Mouse (Mus musculus) kidney, embryonic 15.5 days (tissue): ENCODE data around the gene Csta1. TPM values are rescaled to one million over a fixed set of nuclear protein-coding genes. Genes with fewer than 3 reads are reported as not detected.

Experiments used
- ATAC-seq: fragments of 200-750 bp; cut with Nextera tagmentation; replicated peaks from 2 replicates; pipeline ENCODE4 v1.8.0; 2017; ENCODE audit warnings: moderate TSS enrichment; ENCODE audit not compliant: low FRiP score
- H3K27ac ChIP-seq: fragments of 300-500 bp; sonication (generic); 2 replicates; pipeline ENCODE4 v1.5.1; 2015; ENCODE audit warnings: mild to moderate bottlenecking, inconsistent platforms
- H3K27me3 ChIP-seq: fragments of 300-500 bp; sonication (generic); 2 replicates; pipeline ENCODE4 v1.6.1; 2015; ENCODE audit warnings: inconsistent platforms
- H3K36me3 ChIP-seq: fragments of 300-500 bp; sonication (generic); 2 replicates; pipeline ENCODE4 v1.6.1; 2015; ENCODE audit warnings: inconsistent platforms
- H3K4me1 ChIP-seq: fragments of 300-500 bp; sonication (generic); 2 replicates; pipeline ENCODE4 v1.6.1; 2015; ENCODE audit warnings: inconsistent platforms
- H3K4me2 ChIP-seq: fragments of 300-500 bp; sonication (generic); 2 replicates; pipeline ENCODE4 v1.6.1; 2015; ENCODE audit warnings: moderate library complexity, mild to moderate bottlenecking, inconsistent platforms
- H3K4me3 ChIP-seq: fragments of 300-500 bp; sonication (generic); replicated peaks from 2 replicates; pipeline ENCODE4 v1.5.1; 2015; ENCODE audit warnings: mild to moderate bottlenecking, inconsistent platforms
- H3K9ac ChIP-seq: fragments of 300-500 bp; sonication (generic); 2 replicates; pipeline ENCODE4 v1.6.1; 2015; ENCODE audit warnings: mild to moderate bottlenecking, inconsistent platforms
- H3K9me3 ChIP-seq: fragments of 300-500 bp; sonication (generic); replicated peaks from 2 replicates; pipeline ENCODE4 v1.6.1; 2016; ENCODE audit warnings: inconsistent platforms
- WGBS: fragments of 180-500 bp; shearing (Covaris S2); methylation state at CpG from one replicate; pipeline ENCODE4 v1.1.7; 2015; ENCODE audit warnings: mixed read lengths; 5-methylcytosine and 5-hydroxymethylcytosine counted together
- polyA plus RNA-seq: library from polyadenylated mRNA; unstranded; fragments of >200 nt; fragmentation: Nextera tagmentation; extraction: Ambion mirVana; gene quantifications from 2 replicates; pipeline ENCODE4 v1.2.1, GENCODE M21; 2015

Csta1 gene
- polyA plus RNA-seq, 1 experiment from 2014 or later, result 0.14 TPM

DNA sequence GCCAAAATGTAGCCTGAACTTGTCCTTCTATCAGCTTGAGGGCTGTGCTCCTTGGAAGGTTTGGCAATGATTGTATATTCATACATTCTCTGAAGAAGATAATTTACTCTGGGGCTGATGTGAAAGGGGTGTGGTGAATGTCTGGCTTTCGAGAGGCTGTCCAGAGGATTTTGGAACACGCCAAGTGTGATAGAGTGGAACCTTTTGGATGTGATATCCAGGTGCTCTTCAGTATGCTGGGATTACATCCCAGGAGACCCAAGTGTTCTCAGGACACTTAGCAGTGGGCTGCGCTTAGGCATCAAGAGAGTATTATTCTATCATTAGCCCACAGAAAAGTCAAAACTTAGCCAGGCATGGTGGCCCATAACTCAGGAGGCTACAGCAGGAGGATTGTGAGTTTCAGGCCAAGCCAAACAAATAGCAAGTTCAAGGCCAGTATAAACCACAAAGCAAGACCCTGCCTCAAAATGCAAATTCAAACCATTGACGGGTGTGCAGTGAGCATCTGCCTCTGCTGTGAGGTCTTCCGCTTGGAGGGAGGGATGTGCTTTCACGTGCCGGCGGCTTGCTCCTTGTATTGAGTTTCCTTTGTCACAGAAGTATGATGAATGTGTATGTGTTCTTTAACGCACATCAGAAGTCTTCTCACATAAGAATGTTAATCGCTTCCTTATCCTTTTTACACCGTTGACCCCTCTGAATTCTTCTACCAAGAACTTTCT, 40.1 kb downstream of the Csta1 start:
- Histone ChIP-seq H3K36me3 (peaks cover 48% of the 10 kb centered on the region), H3K9me3 (no peaks in the 10 kb centered on the region), H3K4me1 (0 out of 2 replicates have a peak, but pooled peaks cover 5% of the 10 kb centered on the region), H3K4me2 (no peak overlapping the region), H3K27ac (no peak overlapping the region), H3K27me3 (no peaks in the 10 kb centered on the region), H3K4me3 (no peak overlapping the region), H3K9ac (no peak overlapping the region)
- ATAC-seq, result no peak
- WGBS, result 87% methylated on average over 11 of the region's 11 CpGs

DNA sequence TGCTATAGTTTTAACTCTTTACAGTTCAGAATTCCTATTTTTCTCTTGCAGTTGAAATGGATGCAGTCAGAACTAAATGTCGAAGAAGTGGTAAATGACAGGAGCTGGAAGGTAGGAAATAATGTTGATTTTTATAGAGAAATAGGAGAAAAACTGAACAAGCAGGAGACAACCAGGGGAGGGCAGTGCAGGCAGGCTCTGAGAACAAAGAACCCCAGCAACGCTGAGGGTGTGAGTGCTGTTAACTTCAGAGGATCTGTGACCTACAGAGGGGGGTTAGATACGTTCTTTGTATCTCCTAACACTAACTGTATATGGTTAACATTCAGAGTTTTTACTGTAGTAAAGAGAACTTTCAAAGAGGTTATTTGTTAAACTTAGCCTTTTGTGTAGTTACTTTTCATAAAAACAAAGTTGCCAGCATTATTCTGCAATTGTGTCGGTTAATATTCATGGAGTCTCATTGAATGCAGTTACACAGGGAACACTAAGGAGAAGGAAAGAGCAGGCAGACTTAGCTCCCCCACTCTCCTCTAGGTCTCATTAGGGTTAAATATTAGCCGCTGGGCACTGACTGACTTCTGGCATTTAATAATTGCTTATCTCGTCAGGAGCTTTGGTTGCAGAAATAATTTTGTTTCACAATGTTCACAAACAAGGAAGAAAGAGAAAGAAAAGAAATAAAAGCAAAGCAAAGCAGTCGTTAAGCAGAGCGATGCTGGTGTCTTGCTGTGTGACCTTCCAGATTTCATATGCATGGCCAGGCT, 41.0 kb downstream of the Csta1 start:
- peaks cover 55% of the 10 kb centered on the region for H3K36me3 ChIP-seq

DNA sequence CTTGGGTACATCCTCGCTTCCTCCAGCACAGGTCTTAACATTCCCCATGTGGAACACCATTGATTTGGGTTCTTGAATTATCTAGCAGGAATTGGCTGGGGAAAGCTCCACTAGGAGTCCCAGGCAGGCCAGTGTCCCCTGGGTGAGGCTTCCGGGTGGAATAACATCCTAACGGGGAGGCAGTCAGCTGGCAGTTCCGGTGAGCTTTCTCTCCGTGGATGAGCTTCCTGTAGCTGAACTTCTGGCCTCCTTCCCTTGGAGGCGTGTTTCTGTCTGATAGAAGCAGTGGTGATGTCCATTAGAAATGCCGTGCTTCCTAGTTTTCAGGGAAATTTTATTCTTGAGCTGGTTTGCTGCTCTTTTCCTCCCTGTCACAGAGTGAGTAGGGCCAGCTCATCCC, 42.0 kb downstream of the Csta1 start:
- WGBS, result 78% methylated on average over 7 of the region's 7 CpGs
- H3K4me2 ChIP-seq, result no peak overlapping the region
- H3K4me3 ChIP-seq, result no peak overlapping the region
- no peaks in the 10 kb centered on the region for H3K27me3 ChIP-seq
- peaks cover 65% of the 10 kb centered on the region for H3K36me3 ChIP-seq
- H3K9me3 ChIP-seq, result no peaks in the 10 kb centered on the region
- no peak overlapping the region for H3K27ac ChIP-seq
- 0 out of 2 replicates have a peak, but pooled peaks cover 5% of the 10 kb centered on the region for H3K4me1 ChIP-seq
- no peak for ATAC-seq
- H3K9ac ChIP-seq, result no peak overlapping the region

More for the DNA sequence above, 41.0 kb downstream of the Csta1 start:
- WGBS, result 74% methylated on average over 8 of the region's 8 CpGs
- Histone ChIP-seq H3K4me3 (no peak overlapping the region), H3K4me2 (no peak overlapping the region), H3K27ac (no peak overlapping the region), H3K4me1 (0 out of 2 replicates have a peak, but pooled peaks cover 5% of the 10 kb centered on the region), H3K9me3 (no peaks in the 10 kb centered on the region), H3K9ac (no peak overlapping the region), H3K27me3 (no peaks in the 10 kb centered on the region)
- no peak; the same call in 1 of the 2 replicates for ATAC-seq

DNA sequence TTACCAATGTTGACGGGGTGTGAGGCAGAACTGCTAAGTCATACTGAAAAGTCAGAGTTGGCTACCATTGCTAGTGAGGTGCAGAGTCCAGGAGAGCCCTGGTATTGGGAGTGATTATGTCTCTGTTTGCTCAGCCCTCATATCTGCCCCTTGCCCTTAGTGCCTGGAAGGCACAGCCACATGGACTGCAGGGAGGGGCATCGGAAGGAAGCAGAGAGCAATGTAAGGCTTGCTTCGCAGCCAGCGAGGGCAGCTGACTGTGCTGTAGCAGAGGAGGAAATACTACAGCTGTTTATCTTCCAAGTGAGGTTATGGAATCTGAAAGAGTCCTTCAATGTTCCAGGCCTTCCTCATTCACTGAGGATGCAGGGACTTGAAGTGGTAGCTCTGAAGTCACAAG, 43.2 kb downstream of the Csta1 start:
- 0 out of 2 replicates have a peak, but pooled peaks have one; percentile 9 for ATAC-seq
- H3K9ac ChIP-seq, result no peak overlapping the region
- no peak overlapping the region for H3K4me2 ChIP-seq
- no peak overlapping the region for H3K27ac ChIP-seq
- 0 out of 2 replicates have a peak, but pooled peaks cover 5% of the 10 kb centered on the region for H3K4me1 ChIP-seq
- WGBS, result 73% methylated on average over 4 of the region's 4 CpGs
- H3K9me3 ChIP-seq, result no peaks in the 10 kb centered on the region
- H3K4me3 ChIP-seq, result no peak overlapping the region
- H3K36me3 ChIP-seq, result peaks cover 77% of the 10 kb centered on the region
- H3K27me3 ChIP-seq, result no peaks in the 10 kb centered on the region

DNA sequence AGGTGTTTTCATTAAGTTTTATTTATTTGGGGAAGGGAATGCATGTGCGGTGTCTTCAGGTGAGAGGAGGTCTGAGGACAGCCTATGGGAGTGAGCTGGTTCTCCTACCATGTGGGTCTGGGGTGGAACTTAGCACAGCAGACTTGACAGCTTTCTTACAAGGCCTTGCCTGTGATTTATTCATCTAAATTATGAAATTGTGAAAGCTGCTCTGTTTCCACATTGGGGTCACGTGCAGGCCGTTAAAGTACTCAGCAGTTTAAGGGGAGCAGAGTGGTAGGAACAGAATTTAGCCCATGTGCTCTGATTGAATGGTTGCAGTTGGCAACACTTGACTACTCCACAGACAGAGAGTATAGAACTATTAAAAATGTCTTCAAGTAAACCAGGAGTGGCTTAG, 51.1 kb downstream of the Csta1 start:
- WGBS, result 93% methylated on average over 3 of the region's 3 CpGs
- Histone ChIP-seq H3K27ac (no peak overlapping the region), H3K4me1 (no peaks in the 10 kb centered on the region), H3K27me3 (no peaks in the 10 kb centered on the region), H3K9me3 (no peaks in the 10 kb centered on the region), H3K36me3 (peaks cover 26% of the 10 kb centered on the region), H3K4me2 (no peak overlapping the region), H3K9ac (no peak overlapping the region), H3K4me3 (no peak overlapping the region)
- ATAC-seq, result no peak

DNA sequence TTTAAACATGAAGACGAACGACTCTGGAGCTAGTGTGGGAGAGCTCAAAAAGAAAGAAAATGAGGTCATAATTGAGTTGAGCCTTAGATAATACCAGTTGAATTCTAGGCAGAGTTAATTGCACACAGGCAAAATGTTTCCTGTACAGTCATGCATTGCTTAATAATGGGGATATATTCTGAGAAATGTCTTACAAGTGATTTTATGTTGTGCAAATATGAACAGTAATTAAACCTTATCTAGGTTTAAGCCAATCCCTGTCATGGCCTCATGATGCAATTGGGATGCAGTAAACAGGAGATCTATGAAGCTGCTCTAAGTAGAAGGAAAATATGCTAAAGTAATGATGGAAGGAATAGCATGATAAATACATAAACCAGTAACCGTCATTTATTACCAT, 56.3 kb downstream of the Csta1 start:
- WGBS, result 90% methylated on average over 3 of the region's 3 CpGs
- H3K9ac ChIP-seq, result no peak overlapping the region
- no peaks in the 10 kb centered on the region for H3K9me3 ChIP-seq
- no peaks in the 10 kb centered on the region for H3K27me3 ChIP-seq
- H3K4me2 ChIP-seq, result no peak overlapping the region
- ATAC-seq, result no peak
- no peak overlapping the region for H3K27ac ChIP-seq
- no peaks in the 10 kb centered on the region for H3K36me3 ChIP-seq
- peaks cover 10% of the 10 kb centered on the region for H3K4me1 ChIP-seq
- H3K4me3 ChIP-seq, result no peak overlapping the region

DNA sequence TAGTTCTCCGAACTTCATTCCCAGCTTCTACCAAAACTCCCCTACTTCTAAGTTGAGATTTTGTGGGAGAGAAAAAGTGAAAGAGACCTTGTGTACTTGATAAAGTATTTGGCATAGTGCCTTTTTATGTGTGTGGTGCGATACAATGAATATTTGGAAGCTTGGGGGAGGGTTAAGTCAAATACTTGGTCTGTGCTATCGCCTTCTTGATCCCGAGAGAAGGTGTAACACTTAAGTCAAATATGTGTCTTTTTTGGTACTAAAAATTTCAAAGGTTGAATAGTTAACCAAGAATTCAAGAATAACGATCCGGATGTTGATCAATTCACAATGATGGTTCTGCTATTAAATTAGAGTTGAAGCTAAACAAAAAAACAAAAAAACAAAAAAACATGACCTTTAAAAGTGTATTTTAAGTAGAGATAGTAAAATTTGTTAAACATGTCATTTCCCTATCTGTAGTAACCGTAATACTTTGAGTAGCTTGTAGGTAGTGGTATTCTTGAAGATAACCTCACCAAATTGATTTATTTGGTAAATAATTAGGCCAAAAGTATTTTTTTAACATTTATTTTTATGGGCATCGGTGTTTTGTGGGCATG, 58.5 kb downstream of the Csta1 start:
- H3K4me2 ChIP-seq, result peak overlapping the region; percentile 63
- no peaks in the 10 kb centered on the region for H3K27me3 ChIP-seq
- peak overlapping the region; percentile 87 for H3K4me3 ChIP-seq
- peaks cover 31% of the 10 kb centered on the region for H3K4me1 ChIP-seq
- no peak for ATAC-seq
- WGBS, result 27% methylated on average over 8 of the region's 8 CpGs
- no peaks in the 10 kb centered on the region for H3K9me3 ChIP-seq
- peak overlapping the region; percentile 84 for H3K9ac ChIP-seq
- peak overlapping the region; percentile 99 for H3K27ac ChIP-seq
- peaks cover 7% of the 10 kb centered on the region; the same call in 1 of the 2 replicates for H3K36me3 ChIP-seq

DNA sequence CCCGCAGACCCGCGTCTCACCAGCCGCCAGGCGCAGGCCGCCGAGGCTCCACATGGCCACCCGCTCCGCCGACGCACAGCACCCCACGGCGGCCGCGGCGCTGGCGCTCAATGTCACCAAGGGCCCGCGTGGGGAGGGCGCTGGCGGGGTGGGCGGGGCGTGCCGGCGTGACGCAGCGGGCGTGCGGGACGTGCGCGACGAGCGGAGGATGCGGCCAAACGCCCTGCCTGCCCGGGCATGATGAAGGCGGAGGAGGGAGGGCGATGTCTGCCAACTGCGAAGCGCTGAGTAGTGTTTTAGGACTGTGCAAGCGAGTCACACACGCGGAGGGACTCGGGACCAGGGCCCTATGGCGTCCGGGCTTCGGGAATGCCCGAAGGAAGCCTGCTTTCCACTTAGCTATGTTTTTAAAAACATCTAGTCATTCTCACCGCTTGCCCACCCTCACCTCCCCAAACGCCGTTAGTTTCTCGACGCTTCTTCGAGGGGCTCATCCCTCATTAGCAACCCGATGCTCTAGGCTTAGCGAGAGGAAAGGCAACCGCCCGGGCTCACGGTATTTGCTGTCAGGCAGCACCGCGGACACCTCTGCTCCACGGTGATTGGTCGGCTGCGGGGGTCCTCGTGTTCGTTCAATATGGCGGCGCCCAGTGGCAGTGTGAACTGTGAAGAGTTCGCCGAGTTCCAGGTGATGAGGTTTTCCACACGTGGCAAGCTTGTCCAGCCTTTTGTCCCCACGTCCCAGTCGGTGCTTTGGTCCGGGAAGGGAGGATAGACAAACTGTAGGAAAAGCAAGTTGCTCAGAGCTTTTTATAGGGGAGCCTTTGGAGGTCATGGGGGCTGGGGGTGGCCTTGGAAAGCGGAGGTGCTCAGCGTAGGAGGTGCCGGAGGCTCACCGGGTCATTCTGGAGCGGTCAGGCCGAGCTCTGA, 59.3 kb downstream of the Csta1 start, which contains the start of the genes Fam162a and Ccdc58:
Gene Fam162a, minus strand, starts transcription at position 145 of the 930 bp plus-strand sequence.
Gene Ccdc58, plus strand, starts transcription at position 236 of the 930 bp plus-strand sequence.
- H3K9me3 ChIP-seq, result no peaks in the 10 kb centered on the region
- peaks cover 31% of the 10 kb centered on the region for H3K4me1 ChIP-seq
- peak; percentile 97 for ATAC-seq
- H3K27ac ChIP-seq, result peak within 1 kb of the TSS; percentile 99
- H3K9ac ChIP-seq, result peak within 1 kb of the TSS; percentile 84
- H3K36me3 ChIP-seq, result peaks cover 10% of the 10 kb centered on the region; the same call in 1 of the 2 replicates
- H3K27me3 ChIP-seq, result no peaks in the 10 kb centered on the region
- H3K4me3 ChIP-seq, result peak within 1 kb of the TSS; percentile 87
- under 1% methylated on average over 81 of the region's 81 CpGs for WGBS
- peak within 1 kb of the TSS; percentile 63 for H3K4me2 ChIP-seq

DNA sequence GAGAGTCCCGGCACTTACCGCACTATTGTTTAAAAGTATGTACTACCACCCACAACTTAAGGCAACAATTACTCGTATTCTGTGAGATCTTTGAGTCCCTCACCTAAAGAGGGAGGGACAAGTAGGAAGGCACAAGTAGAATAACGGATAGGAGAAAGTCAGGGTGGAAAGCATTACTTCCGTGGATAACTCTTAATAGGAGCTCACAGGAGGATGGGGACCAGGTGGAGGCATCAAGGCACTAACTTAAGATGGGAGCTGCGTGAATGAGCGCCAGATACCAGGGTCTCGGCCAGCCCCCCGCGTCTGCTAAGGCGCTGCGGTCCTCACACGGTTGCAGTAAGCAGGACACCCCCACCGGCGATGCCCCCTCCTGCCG, 60.0 kb downstream of the Csta1 start:
- H3K4me2 ChIP-seq, result peak overlapping the region; percentile 63
- peaks cover 33% of the 10 kb centered on the region for H3K4me1 ChIP-seq
- H3K9me3 ChIP-seq, result no peaks in the 10 kb centered on the region
- H3K27ac ChIP-seq, result peak overlapping the region; percentile 99
- WGBS, result 1% methylated on average over 16 of the region's 16 CpGs
- H3K9ac ChIP-seq, result peak overlapping the region; percentile 84
- peaks cover 11% of the 10 kb centered on the region; the same call in 1 of the 2 replicates for H3K36me3 ChIP-seq
- no peaks in the 10 kb centered on the region for H3K27me3 ChIP-seq
- ATAC-seq, result no peak; the same call in none of the 2 replicates
- H3K4me3 ChIP-seq, result peak overlapping the region; percentile 87
